Mouse (Mus musculus) left cerebral cortex, adult 2 months (tissue): ENCODE measurements around the gene Pla2g2c. TPM values are rescaled to one million over a fixed set of nuclear protein-coding genes. Genes with fewer than 3 reads are reported as not detected.

ENCODE experiments used
- DNase-seq, 2 experiments: peaks; one replicate each; pipeline ENCODE4 v3.0.0; 2021 to 2022; ENCODE audit warnings: low spot score in 2 of 2, mixed read lengths in 1 of 2; ENCODE audit errors: extremely low spot score in 1 of 2
- H3K27ac ChIP-seq: fragments of 200-600 bp; 2 replicates; pipeline ENCODE4 v1.8.1; 2022
- H3K4me3 ChIP-seq: fragments of 200-600 bp; 2 replicates; pipeline ENCODE4 v1.8.1; 2022
- CTCF ChIP-seq: fragments of 200-600 bp; IDR thresholded peaks from 2 replicates; pipeline ENCODE4 v1.8.1; 2022; ENCODE audit warnings: antibody characterized with exemption, mild to moderate bottlenecking, moderate library complexity
- intact Hi-C: fragments of 180-260 bp; cut with DNase I; formaldehyde crosslinking; loops from one replicate; pipeline ENCODE4 v1.15.1; 2025
- total RNA-seq, 2 experiments: library from RNA; stranded (reverse); gene quantifications; 2 replicates each; pipeline ENCODE4 v1.2.3; 2021

The Pla2g2c gene
- total RNA-seq, 2 experiments from 2014 or later: not detected

- intact Hi-C loops: no loop called here
- Histone ChIP-seq H3K27ac (peak overlapping the region; percentile 55), H3K4me3 (no peak overlapping the region)
- no peak for TF ChIP-seq CTCF
- no peak for DNase-seq
Measured at GRCm38 (mm10) chr4:138697166-138697860, 27.3 kb upstream of the Pla2g2c start.

- Histone ChIP-seq H3K27ac (peak overlapping the region; percentile 73), H3K4me3 (no peak overlapping the region)
- TF ChIP-seq CTCF: no peak
- DNase-seq: no peak
- intact Hi-C loops: no loop called here
Measured at GRCm38 (mm10) chr4:138698296-138698695, 26.3 kb upstream of the Pla2g2c start.

GRCm38 (mm10) chr4:138700184-138700982 is 24.2 kb upstream of the Pla2g2c start:
- Histone ChIP-seq H3K27ac (peak overlapping the region; percentile 63; the same call in 1 of the 2 replicates), H3K4me3 (no peak overlapping the region)
- peak; percentile 63 to 67 for DNase-seq
- intact Hi-C loops: loop anchor here (1.0 to 2.0 kb wide), 3 partner anchors 138 to 253 kb away; no protein-coding TSS in a partner anchor
- TF ChIP-seq CTCF: peak; percentile 92

- no peak for DNase-seq
- Histone ChIP-seq H3K27ac (peak overlapping the region; percentile 48; the same call in 1 of the 2 replicates), H3K4me3 (no peak overlapping the region)
- intact Hi-C loops: loop anchor here (2.0 kb wide), 2 partner anchors 138 to 196 kb away; no protein-coding TSS in a partner anchor
- TF ChIP-seq CTCF: no peak
Measured at GRCm38 (mm10) chr4:138701111-138701510, 23.5 kb upstream of the Pla2g2c start.

GRCm38 (mm10) chr4:138702031-138702430 is 22.6 kb upstream of the Pla2g2c start:
- no peak for TF ChIP-seq CTCF
- Histone ChIP-seq H3K4me3 (no peak overlapping the region), H3K27ac (no peak overlapping the region)
- DNase-seq: no peak
- intact Hi-C loops: no loop called here

- no peak overlapping the region for H3K4me3 ChIP-seq
- intact Hi-C loops: no loop called here
- no peak for DNase-seq
- TF ChIP-seq CTCF: no peak
- peak overlapping the region; percentile 29 for H3K27ac ChIP-seq
Measured at GRCm38 (mm10) chr4:138702528-138702927, 22.1 kb upstream of the Pla2g2c start.

- H3K27ac ChIP-seq: peak overlapping the region; percentile 29; the same call in 1 of the 2 replicates
- H3K4me3 ChIP-seq: no peak overlapping the region
- no peak for DNase-seq
- intact Hi-C loops: no loop called here
- TF ChIP-seq CTCF: no peak
Measured at GRCm38 (mm10) chr4:138703591-138703990, 21.0 kb upstream of the Pla2g2c start.

- Histone ChIP-seq H3K4me3 (no peak overlapping the region), H3K27ac (no peak overlapping the region)
- intact Hi-C loops: no loop called here
- TF ChIP-seq CTCF: no peak
- DNase-seq: no peak
Measured at GRCm38 (mm10) chr4:138704169-138704568, 20.4 kb upstream of the Pla2g2c start.

- intact Hi-C loops: no loop called here
- TF ChIP-seq CTCF: no peak
- DNase-seq: no peak
- no peak overlapping the region for H3K4me3 ChIP-seq
- no peak overlapping the region for H3K27ac ChIP-seq
Measured at GRCm38 (mm10) chr4:138706620-138707019, 18.0 kb upstream of the Pla2g2c start.

- DNase-seq: peak in 1 of 2 experiments; percentile 58
- peak; percentile 68 for TF ChIP-seq CTCF
- Histone ChIP-seq H3K27ac (no peak overlapping the region), H3K4me3 (no peak overlapping the region)
- intact Hi-C loops: loop anchor here (1.0 to 2.0 kb wide), 2 partner anchors 84 to 143 kb away; no protein-coding TSS in a partner anchor
Measured at GRCm38 (mm10) chr4:138708636-138709035, 16.0 kb upstream of the Pla2g2c start.

- no peak for DNase-seq
- H3K27ac ChIP-seq: no peak overlapping the region
- TF ChIP-seq CTCF: no peak
- intact Hi-C loops: loop anchor here (2.0 kb wide), 1 partner anchor 84 kb away; no protein-coding TSS in a partner anchor
- no peak overlapping the region for H3K4me3 ChIP-seq
Measured at GRCm38 (mm10) chr4:138709246-138709645, 15.3 kb upstream of the Pla2g2c start.

- intact Hi-C loops: loop anchor here (2.0 kb wide), 1 partner anchor 83 kb away; no protein-coding TSS in a partner anchor
- Histone ChIP-seq H3K27ac (peak overlapping the region; percentile 73), H3K4me3 (no peak overlapping the region)
- no peak for DNase-seq
- TF ChIP-seq CTCF: no peak
Measured at GRCm38 (mm10) chr4:138709944-138710343, 14.6 kb upstream of the Pla2g2c start.
